Mouse (Mus musculus): ENCODE data around the gene Cyfip2. TPM values are rescaled to one million over a fixed set of nuclear protein-coding genes. Genes with fewer than 3 reads are reported as not detected.

The Cyfip2 gene
- total and polyA plus RNA-seq, 2 experiments, result 0.55 to 0.71 TPM

- no peak for DNase-seq (ENCODE audit: extremely low read depth, low read depth, low spot score)
- no peaks in the 10 kb centered on the region for H3K79me2 ChIP-seq (ENCODE audit: control insufficient read depth, insufficient read depth, low read length)
- no peaks in the 10 kb centered on the region for H3K36me3 ChIP-seq (ENCODE audit: control insufficient read depth, insufficient read depth, low read length)
- no peaks in the 10 kb centered on the region for H3K27me3 ChIP-seq (ENCODE audit: control insufficient read depth, insufficient read depth, low read length)
- H3K27ac ChIP-seq (replicated peaks; ENCODE audit: insufficient read depth, low read depth, low read length), result no peak overlapping the region
- no peak overlapping the region for H3K9ac ChIP-seq (ENCODE audit: low read depth, low read length)
- WGBS, result 71% methylated on average over 7 of the region's 7 CpGs
- TF ChIP-seq CTCF (IDR thresholded peaks at IDR 0.05; ENCODE audit: low read depth, low read length), result no peak
- no peak for TF ChIP-seq POLR2A (IDR thresholded peaks at IDR 0.05; ENCODE audit: extremely low read depth, insufficient read depth, low read length)
- H3K4me1 ChIP-seq (ENCODE audit: control insufficient read depth, insufficient read depth, low read length), result no peaks in the 10 kb centered on the region
- no peak overlapping the region for H3K4me3 ChIP-seq (ENCODE audit: insufficient read depth, low read depth, low read length)
Measured at GRCm38 (mm10) chr11:46216669-46217068, 96.0 kb downstream of the Cyfip2 start.

GRCm38 (mm10) chr11:46215354-46215753 lies 97.3 kb downstream of the Cyfip2 start:
- Histone ChIP-seq H3K79me2 (ENCODE audit: control insufficient read depth, insufficient read depth, low read length) (no peaks in the 10 kb centered on the region), H3K27me3 (ENCODE audit: control insufficient read depth, insufficient read depth, low read length) (no peaks in the 10 kb centered on the region), H3K9ac (ENCODE audit: low read depth, low read length) (no peak overlapping the region), H3K27ac (replicated peaks; ENCODE audit: insufficient read depth, low read depth, low read length) (no peak overlapping the region), H3K36me3 (ENCODE audit: control insufficient read depth, insufficient read depth, low read length) (no peaks in the 10 kb centered on the region), H3K4me1 (ENCODE audit: control insufficient read depth, insufficient read depth, low read length) (no peaks in the 10 kb centered on the region), H3K4me3 (ENCODE audit: insufficient read depth, low read depth, low read length) (no peak overlapping the region)
- peak; percentile 70 for DNase-seq (ENCODE audit: extremely low read depth, low read depth, low spot score)
- WGBS, result 17% methylated on average over 3 of the region's 3 CpGs
- TF ChIP-seq CTCF (IDR thresholded peaks at IDR 0.05; ENCODE audit: low read depth, low read length), result peak; percentile 84
- TF ChIP-seq POLR2A (IDR thresholded peaks at IDR 0.05; ENCODE audit: extremely low read depth, insufficient read depth, low read length), result no peak

- WGBS, result 59% methylated on average over 14 of the region's 14 CpGs
- Histone ChIP-seq H3K36me3 (ENCODE audit: control insufficient read depth, insufficient read depth, low read length) (no peaks in the 10 kb centered on the region), H3K27ac (replicated peaks; ENCODE audit: insufficient read depth, low read depth, low read length) (no peak overlapping the region), H3K4me3 (ENCODE audit: insufficient read depth, low read depth, low read length) (no peak overlapping the region), H3K79me2 (ENCODE audit: control insufficient read depth, insufficient read depth, low read length) (no peaks in the 10 kb centered on the region), H3K27me3 (ENCODE audit: control insufficient read depth, insufficient read depth, low read length) (no peaks in the 10 kb centered on the region), H3K9ac (ENCODE audit: low read depth, low read length) (no peak overlapping the region), H3K4me1 (ENCODE audit: control insufficient read depth, insufficient read depth, low read length) (no peaks in the 10 kb centered on the region)
- TF ChIP-seq POLR2A (IDR thresholded peaks at IDR 0.05; ENCODE audit: extremely low read depth, insufficient read depth, low read length) (no peak), CTCF (IDR thresholded peaks at IDR 0.05; ENCODE audit: low read depth, low read length) (no peak)
- no peak for DNase-seq (ENCODE audit: extremely low read depth, low read depth, low spot score)
Measured at GRCm38 (mm10) chr11:46214368-46215230, 98.1 kb downstream of the Cyfip2 start.

- no peaks in the 10 kb centered on the region for H3K4me1 ChIP-seq (ENCODE audit: control insufficient read depth, insufficient read depth, low read length)
- TF ChIP-seq CTCF (IDR thresholded peaks at IDR 0.05; ENCODE audit: low read depth, low read length), result no peak
- TF ChIP-seq POLR2A (IDR thresholded peaks at IDR 0.05; ENCODE audit: extremely low read depth, insufficient read depth, low read length), result no peak
- H3K27ac ChIP-seq (replicated peaks; ENCODE audit: insufficient read depth, low read depth, low read length), result no peak overlapping the region
- H3K27me3 ChIP-seq (ENCODE audit: control insufficient read depth, insufficient read depth, low read length), result no peaks in the 10 kb centered on the region
- no peak overlapping the region for H3K9ac ChIP-seq (ENCODE audit: low read depth, low read length)
- peak; percentile 23 for DNase-seq (ENCODE audit: extremely low read depth, low read depth, low spot score)
- no peak overlapping the region for H3K4me3 ChIP-seq (ENCODE audit: insufficient read depth, low read depth, low read length)
- H3K36me3 ChIP-seq (ENCODE audit: control insufficient read depth, insufficient read depth, low read length), result no peaks in the 10 kb centered on the region
- no peaks in the 10 kb centered on the region for H3K79me2 ChIP-seq (ENCODE audit: control insufficient read depth, insufficient read depth, low read length)
- 79% methylated on average over 5 of the region's 5 CpGs for WGBS
Measured at GRCm38 (mm10) chr11:46213844-46214243, 98.8 kb downstream of the Cyfip2 start.

GRCm38 (mm10) chr11:46211858-46212257 lies 100.8 kb downstream of the Cyfip2 start:
- Histone ChIP-seq H3K36me3 (ENCODE audit: control insufficient read depth, insufficient read depth, low read length) (no peaks in the 10 kb centered on the region), H3K4me3 (ENCODE audit: insufficient read depth, low read depth, low read length) (no peak overlapping the region), H3K9ac (ENCODE audit: low read depth, low read length) (no peak overlapping the region), H3K27me3 (ENCODE audit: control insufficient read depth, insufficient read depth, low read length) (no peaks in the 10 kb centered on the region), H3K79me2 (ENCODE audit: control insufficient read depth, insufficient read depth, low read length) (no peaks in the 10 kb centered on the region), H3K4me1 (ENCODE audit: control insufficient read depth, insufficient read depth, low read length) (no peaks in the 10 kb centered on the region), H3K27ac (replicated peaks; ENCODE audit: insufficient read depth, low read depth, low read length) (no peak overlapping the region)
- WGBS, result 46% methylated on average over 3 of the region's 3 CpGs
- no peak for DNase-seq (ENCODE audit: extremely low read depth, low read depth, low spot score)
- TF ChIP-seq CTCF (IDR thresholded peaks at IDR 0.05; ENCODE audit: low read depth, low read length), result no peak
- no peak for TF ChIP-seq POLR2A (IDR thresholded peaks at IDR 0.05; ENCODE audit: extremely low read depth, insufficient read depth, low read length)

- TF ChIP-seq POLR2A (IDR thresholded peaks at IDR 0.05; ENCODE audit: extremely low read depth, insufficient read depth, low read length) (no peak), CTCF (IDR thresholded peaks at IDR 0.05; ENCODE audit: low read depth, low read length) (no peak)
- Histone ChIP-seq H3K4me3 (ENCODE audit: insufficient read depth, low read depth, low read length) (no peak overlapping the region), H3K79me2 (ENCODE audit: control insufficient read depth, insufficient read depth, low read length) (no peaks in the 10 kb centered on the region), H3K4me1 (ENCODE audit: control insufficient read depth, insufficient read depth, low read length) (no peaks in the 10 kb centered on the region), H3K27ac (replicated peaks; ENCODE audit: insufficient read depth, low read depth, low read length) (no peak overlapping the region), H3K9ac (ENCODE audit: low read depth, low read length) (no peak overlapping the region), H3K36me3 (ENCODE audit: control insufficient read depth, insufficient read depth, low read length) (no peaks in the 10 kb centered on the region), H3K27me3 (ENCODE audit: control insufficient read depth, insufficient read depth, low read length) (no peaks in the 10 kb centered on the region)
- WGBS, result 77% methylated on average over 2 of the region's 2 CpGs
- DNase-seq (ENCODE audit: extremely low read depth, low read depth, low spot score), result no peak
Measured at GRCm38 (mm10) chr11:46209884-46210283, 102.8 kb downstream of the Cyfip2 start.

Data from liver, adult 2 months (tissue).